Mouse (Mus musculus) liver, embryonic 14.5 days (tissue): ENCODE measurements around the gene Ppp6r3. TPM values are rescaled to one million over a fixed set of nuclear protein-coding genes. Genes with fewer than 3 reads are reported as not detected.

ENCODE experiments used
- ATAC-seq: fragments of 200-750 bp; cut with Nextera tagmentation; 2 replicates; pipeline ENCODE4 v1.8.0; 2017; ENCODE audit warnings: moderate number of reproducible peaks, mild to moderate bottlenecking, moderate library complexity; ENCODE audit not compliant: insufficient read depth
- DNase-seq, 3 experiments: peaks; one replicate each; pipeline ENCODE4 v3.0.0-alpha.2; 2012 to 2013; ENCODE audit warnings: low read depth in 3 of 3, low spot score in 3 of 3
- H3K27ac ChIP-seq: fragments of 300-500 bp; sonication (generic); 2 replicates; pipeline ENCODE4 v1.5.1; 2014; ENCODE audit warnings: moderate library complexity, mild to moderate bottlenecking, control low read depth, inconsistent platforms
- H3K27me3 ChIP-seq: fragments of 300-500 bp; sonication (generic); 2 replicates; pipeline ENCODE4 v1.6.1; 2014; ENCODE audit warnings: mild to moderate bottlenecking, low read length, moderate library complexity; ENCODE audit not compliant: control insufficient read depth, insufficient read depth
- H3K36me3 ChIP-seq: fragments of 300-500 bp; sonication (generic); replicated peaks from 2 replicates; pipeline ENCODE4 v1.6.1; 2014; ENCODE audit warnings: low read depth; ENCODE audit not compliant: control insufficient read depth, insufficient read depth
- H3K4me1 ChIP-seq, 2 experiments: fragments of 200-500 bp in 1 of 2; fragments of 300-500 bp in 1 of 2; sonication (generic) in 1 of 2; replicated peaks; 2 replicates each; pipeline ENCODE4 v1.6.1; 2012 to 2014; ENCODE audit warnings: antibody characterized with exemption in 1 of 2, inconsistent platforms in 1 of 2, low read length in 1 of 2; ENCODE audit not compliant: control insufficient read depth in 2 of 2, insufficient read depth in 2 of 2
- H3K4me2 ChIP-seq: fragments of 300-500 bp; sonication (generic); 2 replicates; pipeline ENCODE4 v1.6.1; 2014; ENCODE audit warnings: low read depth, mild to moderate bottlenecking, control low read depth, moderate library complexity
- H3K4me3 ChIP-seq, 2 experiments: fragments of 200-500 bp in 1 of 2; fragments of 300-500 bp in 1 of 2; sonication (generic) in 1 of 2; 2 replicates each; pipeline ENCODE4 v1.5.1; 2012 to 2014; ENCODE audit warnings: low read depth in 2 of 2, low read length in 2 of 2, mild to moderate bottlenecking in 2 of 2, control low read depth in 1 of 2, inconsistent platforms in 1 of 2, moderate library complexity in 1 of 2; ENCODE audit not compliant: insufficient read depth in 1 of 2
- H3K9ac ChIP-seq: fragments of 300-500 bp; sonication (generic); replicated peaks from 2 replicates; pipeline ENCODE4 v1.6.1; 2014; ENCODE audit warnings: mild to moderate bottlenecking, control low read depth, moderate library complexity
- H3K9me3 ChIP-seq: fragments of 300-500 bp; sonication (generic); 2 replicates; pipeline ENCODE4 v1.6.1; 2016; ENCODE audit warnings: low read length, mixed read lengths; ENCODE audit not compliant: control insufficient read depth
- CTCF ChIP-seq: IDR thresholded peaks from 2 replicates; pipeline ENCODE4 v1.5.1; 2016; ENCODE audit warnings: antibody characterized with exemption, low read depth, control low read depth
- EP300 ChIP-seq: IDR thresholded peaks from 2 replicates; pipeline ENCODE4 v1.6.1; 2016; ENCODE audit warnings: antibody characterized with exemption, low read depth
- WGBS: fragments of 180-500 bp; shearing (Covaris S2); extraction: QIAGEN DNeasy Blood & Tissue Kit; methylation state at CpG from one replicate; pipeline ENCODE4 v1.1.7; 2014; ENCODE audit not compliant: insufficient replicate concordance; 5-methylcytosine and 5-hydroxymethylcytosine counted together
- polyA plus RNA-seq, 2 experiments: library from polyadenylated mRNA; depleted of rRNA in 1 of 2; stranded (reverse) in 1 of 2; unstranded in 1 of 2; fragments of >200 nt; fragmentation: Nextera tagmentation in 1 of 2; extraction: Ambion mirVana in 1 of 2; gene quantifications; 2 replicates each; pipeline versions ENCODE4 v1.2.1 to v1.2.3; 2012 to 2014

Gene Ppp6r3
- polyA plus RNA-seq, 2 experiments: 22.6 TPM

- Histone ChIP-seq H3K4me1 (no peaks in the 10 kb centered on the region), H3K9me3 (no peaks in the 10 kb centered on the region), H3K4me2 (no peak overlapping the region), H3K36me3 (no peaks in the 10 kb centered on the region; the same call in 1 of the 2 replicates), H3K27ac (no peak overlapping the region), H3K27me3 (no peaks in the 10 kb centered on the region), H3K9ac (no peak overlapping the region), H3K4me3 (no peak overlapping the region)
- ATAC-seq: no peak
- TF ChIP-seq CTCF: no peak
- no peak for TF ChIP-seq EP300
- WGBS: 80% methylated on average over 10 of the region's 10 CpGs
- DNase-seq: no peak
These were observed 34.3 kb upstream of the Ppp6r3 start for GRCm38 (mm10) chr19:3609826-3610225.

GRCm38 (mm10) chr19:3594316-3594715 lies 18.8 kb upstream of the Ppp6r3 start:
- 76% methylated on average over 5 of the region's 5 CpGs for WGBS
- ATAC-seq (no peak), DNase-seq (no peak)
- TF ChIP-seq CTCF (no peak), EP300 (no peak)
- Histone ChIP-seq H3K27ac (no peak overlapping the region), H3K36me3 (no peaks in the 10 kb centered on the region), H3K9ac (no peak overlapping the region), H3K4me3 (no peak overlapping the region), H3K9me3 (no peaks in the 10 kb centered on the region), H3K4me1 (peaks cover 6 to 12% of the 10 kb centered on the region in 2 experiments), H3K27me3 (no peaks in the 10 kb centered on the region), H3K4me2 (no peak overlapping the region)

GRCm38 (mm10) chr19:3593379-3594055 lies 18.0 kb upstream of the Ppp6r3 start:
- no peak for TF ChIP-seq CTCF
- no peak for TF ChIP-seq EP300
- DNase-seq: no peak
- no peaks in the 10 kb centered on the region for H3K36me3 ChIP-seq
- no peak for ATAC-seq
- no peak overlapping the region for H3K4me3 ChIP-seq
- 68% methylated on average over 7 of the region's 7 CpGs for WGBS
- H3K4me2 ChIP-seq: no peak overlapping the region
- H3K4me1 ChIP-seq: peaks cover 8 to 17% of the 10 kb centered on the region in 2 experiments
- H3K9me3 ChIP-seq: no peaks in the 10 kb centered on the region
- H3K27me3 ChIP-seq: no peaks in the 10 kb centered on the region
- H3K9ac ChIP-seq: no peak overlapping the region
- H3K27ac ChIP-seq: no peak overlapping the region

- WGBS: 21% methylated on average over 4 of the region's 4 CpGs
- H3K9ac ChIP-seq: peak overlapping the region; percentile 31; the same call in 1 of the 2 replicates
- H3K27me3 ChIP-seq: no peaks in the 10 kb centered on the region
- ATAC-seq: peak; percentile 54
- DNase-seq: no peak
- H3K4me2 ChIP-seq: no peak overlapping the region
- H3K4me1 ChIP-seq: peaks cover 8 to 17% of the 10 kb centered on the region in 2 experiments
- TF ChIP-seq CTCF (no peak), EP300 (no peak)
- H3K9me3 ChIP-seq: no peaks in the 10 kb centered on the region
- no peaks in the 10 kb centered on the region for H3K36me3 ChIP-seq
- peak overlapping the region; percentile 40 for H3K27ac ChIP-seq
- no peak overlapping the region for H3K4me3 ChIP-seq
These were observed 14.4 kb upstream of the Ppp6r3 start for GRCm38 (mm10) chr19:3589968-3590367.

- H3K4me1 ChIP-seq: peaks cover 8 to 17% of the 10 kb centered on the region in 2 experiments
- H3K9me3 ChIP-seq: no peaks in the 10 kb centered on the region
- H3K4me2 ChIP-seq: peak overlapping the region; percentile 28
- H3K36me3 ChIP-seq: no peaks in the 10 kb centered on the region
- peak overlapping the region; percentile 40 for H3K27ac ChIP-seq
- TF ChIP-seq EP300 (peak; percentile 65), CTCF (peak; percentile 26; the same call in 1 of the 2 replicates)
- H3K27me3 ChIP-seq: no peaks in the 10 kb centered on the region
- H3K9ac ChIP-seq: peak overlapping the region; percentile 31; the same call in 1 of the 2 replicates
- WGBS: 18% methylated on average over 5 of the region's 5 CpGs
- H3K4me3 ChIP-seq: no peak overlapping the region
- DNase-seq (peak; percentile 55 to 62 (median 59)), ATAC-seq (peak; percentile 84)
These were observed 14.0 kb upstream of the Ppp6r3 start for GRCm38 (mm10) chr19:3589547-3589946.
